Mouse (Mus musculus): ENCODE measurements at regions not wholly inside any gene's neighbourhood (a gene's known extent, or its start where the extent isn't known, plus 50 kb on each side); places are given as distances from the start of the nearest gene placed in this dataset.
A peak's percentile ranks its signal among the peaks of the same experiment; 100 is the strongest.

DNA sequence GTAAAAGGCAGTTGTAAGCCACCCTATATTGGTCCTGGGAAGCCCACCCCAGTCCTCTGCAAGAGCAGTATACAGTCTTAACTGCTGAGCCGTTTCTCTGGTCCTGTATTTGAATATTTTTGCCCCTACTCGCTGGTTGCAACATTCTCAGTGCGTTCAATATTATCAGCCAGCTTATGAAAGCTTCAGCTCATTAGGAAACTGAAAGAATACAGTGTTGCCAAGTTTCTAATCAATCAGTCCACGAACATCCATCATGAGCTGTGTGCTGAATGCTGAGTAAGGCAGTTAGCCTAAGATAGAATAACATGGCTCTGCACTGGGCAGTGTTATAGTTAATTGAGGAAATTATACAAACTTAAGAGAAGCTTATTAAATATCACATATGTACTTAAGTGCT is 148.7 kb downstream of the Tmem26 start:
- H3K27ac ChIP-seq (ENCODE audit: low read depth, low read length), result no peak overlapping the region
- H3K4me2 ChIP-seq (replicated peaks; ENCODE audit: low read depth, low read length), result no peak overlapping the region
- 81% methylated on average over 4 of the region's 4 CpGs for WGBS
- no peak overlapping the region for H3K4me3 ChIP-seq (ENCODE audit: low read depth, low read length)
- H3K27me3 ChIP-seq (ENCODE audit: control insufficient read depth, insufficient read depth, low read length), result no peaks in the 10 kb centered on the region
- DNase-seq (ENCODE audit: low spot score) (no peak), ATAC-seq (ENCODE audit: low FRiP score) (no peak)
- H3K9me3 ChIP-seq (ENCODE audit: control insufficient read depth, low read length), result no peaks in the 10 kb centered on the region
- no peaks in the 10 kb centered on the region for H3K36me3 ChIP-seq (ENCODE audit: control insufficient read depth, insufficient read depth, low read length)
- no peaks in the 10 kb centered on the region for H3K4me1 ChIP-seq (replicated peaks; ENCODE audit: control insufficient read depth, insufficient read depth, low read length)
- no peak overlapping the region for H3K9ac ChIP-seq (ENCODE audit: low read depth, low read length)

DNA sequence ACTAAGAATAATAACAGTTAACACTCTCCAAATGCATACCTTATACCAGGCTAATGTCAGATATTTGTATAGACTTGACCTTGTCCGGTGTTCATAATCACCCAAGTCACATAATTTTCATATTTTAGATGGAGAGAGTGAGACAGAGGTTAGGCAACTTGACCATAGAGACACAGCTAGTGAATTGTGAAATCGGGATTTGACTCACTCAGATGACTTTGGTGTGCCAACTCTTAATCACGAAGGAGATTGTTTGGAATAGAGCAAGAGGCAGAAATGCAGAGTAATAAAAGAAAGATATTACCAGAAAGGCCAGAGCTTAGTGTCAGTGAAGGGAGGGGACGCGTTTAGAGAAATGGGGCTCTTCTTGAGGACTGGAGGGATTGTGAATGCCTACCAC is 152.2 kb downstream of the Tmem26 start:
- ATAC-seq (ENCODE audit: low FRiP score), result no peak

DNA sequence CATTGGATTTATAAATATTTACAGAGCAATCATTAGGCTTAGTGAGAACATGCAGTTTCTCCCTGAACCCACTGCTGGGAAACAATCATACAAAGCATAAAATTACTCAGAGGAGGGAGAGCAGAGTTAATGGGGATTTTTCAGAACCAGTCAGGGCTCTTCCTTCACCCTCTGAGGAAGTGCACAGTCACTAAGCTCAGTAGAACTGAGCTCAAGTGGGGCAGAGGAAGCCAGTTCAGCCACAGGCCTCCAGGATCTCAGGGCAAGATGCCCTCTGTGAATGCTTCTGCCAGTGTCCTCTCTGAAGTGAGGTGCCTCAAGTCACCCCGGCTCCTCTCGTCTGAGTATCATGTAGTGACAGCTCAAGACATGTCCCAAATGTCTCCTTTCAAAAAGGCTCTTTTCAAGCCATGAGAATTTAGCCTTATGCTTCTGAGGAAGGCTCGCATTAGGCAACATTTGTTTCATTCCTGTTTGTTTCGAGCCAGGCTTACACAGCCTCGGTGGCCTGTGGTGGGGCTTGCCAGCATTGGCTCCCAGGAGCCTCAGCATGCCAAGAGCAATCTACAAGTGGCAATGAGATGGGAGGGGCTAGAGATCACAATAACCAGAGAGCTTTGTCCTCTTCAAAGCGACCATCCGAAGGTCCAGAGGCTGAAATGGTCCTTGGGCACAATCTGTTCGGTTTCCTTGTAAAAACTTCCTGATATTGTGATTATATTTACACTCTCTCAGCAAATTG is 169.8 kb downstream of the Tmem26 start:
- 85% methylated on average over 8 of the region's 8 CpGs for WGBS
- H3K4me3 ChIP-seq (ENCODE audit: low read depth, low read length), result no peak overlapping the region
- H3K9me3 ChIP-seq (ENCODE audit: control insufficient read depth, low read length), result no peaks in the 10 kb centered on the region
- no peak overlapping the region for H3K4me2 ChIP-seq (replicated peaks; ENCODE audit: low read depth, low read length)
- no peak overlapping the region for H3K9ac ChIP-seq (ENCODE audit: low read depth, low read length)
- H3K27ac ChIP-seq (ENCODE audit: low read depth, low read length), result no peak overlapping the region
- H3K27me3 ChIP-seq (ENCODE audit: control insufficient read depth, insufficient read depth, low read length), result no peaks in the 10 kb centered on the region
- no peaks in the 10 kb centered on the region for H3K36me3 ChIP-seq (ENCODE audit: control insufficient read depth, insufficient read depth, low read length)
- no peak for DNase-seq (ENCODE audit: low spot score)
- no peaks in the 10 kb centered on the region for H3K4me1 ChIP-seq (replicated peaks; ENCODE audit: control insufficient read depth, insufficient read depth, low read length)
- no peak for ATAC-seq (ENCODE audit: low FRiP score)

More for the DNA sequence above, 152.2 kb downstream of the Tmem26 start:
- H3K36me3 ChIP-seq (ENCODE audit: control insufficient read depth, insufficient read depth, low read length), result no peaks in the 10 kb centered on the region
- WGBS, result 89% methylated on average over 5 of the region's 5 CpGs
- no peak overlapping the region for H3K4me2 ChIP-seq (replicated peaks; ENCODE audit: low read depth, low read length)
- no peak overlapping the region for H3K4me3 ChIP-seq (ENCODE audit: low read depth, low read length)
- no peak overlapping the region for H3K27ac ChIP-seq (ENCODE audit: low read depth, low read length)
- H3K9me3 ChIP-seq (ENCODE audit: control insufficient read depth, low read length), result no peaks in the 10 kb centered on the region
- H3K27me3 ChIP-seq (ENCODE audit: control insufficient read depth, insufficient read depth, low read length), result no peaks in the 10 kb centered on the region
- H3K4me1 ChIP-seq (replicated peaks; ENCODE audit: control insufficient read depth, insufficient read depth, low read length), result no peaks in the 10 kb centered on the region
- no peak for DNase-seq (ENCODE audit: low spot score)
- H3K9ac ChIP-seq (ENCODE audit: low read depth, low read length), result no peak overlapping the region

DNA sequence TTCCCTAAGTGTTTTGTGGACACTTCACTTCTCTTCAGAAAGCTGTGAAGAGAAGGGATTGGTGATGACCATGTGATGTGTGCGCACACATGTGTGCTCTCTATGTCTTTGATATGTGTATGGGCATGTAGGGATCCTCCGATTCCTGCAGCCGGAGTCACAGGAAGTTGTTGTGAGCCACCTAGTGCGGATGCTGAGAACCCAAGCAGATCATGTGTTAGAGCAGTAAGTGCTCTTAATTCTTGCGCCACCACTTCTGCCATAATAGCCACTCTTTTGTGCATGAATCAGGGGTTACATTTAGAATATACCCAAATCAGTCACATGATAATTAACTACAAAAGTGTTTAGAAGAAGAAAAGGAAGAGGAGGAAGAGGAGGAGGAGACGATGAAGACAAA is 170.7 kb downstream of the Tmem26 start:
- 90% methylated on average over 6 of the region's 6 CpGs for WGBS

DNA sequence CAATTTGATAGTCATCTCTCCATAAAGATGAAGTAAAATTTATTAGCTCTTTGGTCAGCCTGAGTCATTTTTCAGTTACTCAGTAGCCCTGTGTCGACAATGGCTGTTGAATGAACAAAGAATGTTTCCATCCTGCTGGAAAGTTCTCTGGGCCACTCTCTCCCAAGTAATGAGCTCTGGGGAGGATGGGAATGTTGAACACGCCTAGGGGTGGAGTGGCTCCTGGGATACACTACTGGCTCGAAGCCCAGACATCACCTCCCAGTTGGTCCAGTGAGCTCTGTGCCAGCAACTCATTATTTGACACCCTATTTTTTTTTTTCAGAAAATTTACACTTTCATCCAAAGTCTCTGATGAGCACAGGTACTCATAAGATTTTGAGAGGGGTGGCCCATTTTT is 174.1 kb downstream of the Tmem26 start:
- Histone ChIP-seq H3K27me3 (ENCODE audit: control insufficient read depth, insufficient read depth, low read length) (no peaks in the 10 kb centered on the region), H3K9ac (ENCODE audit: low read depth, low read length) (no peak overlapping the region), H3K4me1 (replicated peaks; ENCODE audit: control insufficient read depth, insufficient read depth, low read length) (no peaks in the 10 kb centered on the region), H3K36me3 (ENCODE audit: control insufficient read depth, insufficient read depth, low read length) (no peaks in the 10 kb centered on the region), H3K4me3 (ENCODE audit: low read depth, low read length) (no peak overlapping the region), H3K4me2 (replicated peaks; ENCODE audit: low read depth, low read length) (no peak overlapping the region), H3K27ac (ENCODE audit: low read depth, low read length) (no peak overlapping the region), H3K9me3 (ENCODE audit: control insufficient read depth, low read length) (no peaks in the 10 kb centered on the region)
- ATAC-seq (ENCODE audit: low FRiP score), result no peak
- 93% methylated on average over 3 of the region's 3 CpGs for WGBS
- DNase-seq (ENCODE audit: low spot score), result no peak

More for the DNA sequence above, 170.7 kb downstream of the Tmem26 start:
- no peaks in the 10 kb centered on the region for H3K27me3 ChIP-seq (ENCODE audit: control insufficient read depth, insufficient read depth, low read length)
- DNase-seq (ENCODE audit: low spot score) (no peak), ATAC-seq (ENCODE audit: low FRiP score) (no peak)
- H3K27ac ChIP-seq (ENCODE audit: low read depth, low read length), result no peak overlapping the region
- no peaks in the 10 kb centered on the region for H3K9me3 ChIP-seq (ENCODE audit: control insufficient read depth, low read length)
- H3K4me1 ChIP-seq (replicated peaks; ENCODE audit: control insufficient read depth, insufficient read depth, low read length), result no peaks in the 10 kb centered on the region
- no peak overlapping the region for H3K4me3 ChIP-seq (ENCODE audit: low read depth, low read length)
- no peak overlapping the region for H3K9ac ChIP-seq (ENCODE audit: low read depth, low read length)
- H3K36me3 ChIP-seq (ENCODE audit: control insufficient read depth, insufficient read depth, low read length), result no peaks in the 10 kb centered on the region
- no peak overlapping the region for H3K4me2 ChIP-seq (replicated peaks; ENCODE audit: low read depth, low read length)

DNA sequence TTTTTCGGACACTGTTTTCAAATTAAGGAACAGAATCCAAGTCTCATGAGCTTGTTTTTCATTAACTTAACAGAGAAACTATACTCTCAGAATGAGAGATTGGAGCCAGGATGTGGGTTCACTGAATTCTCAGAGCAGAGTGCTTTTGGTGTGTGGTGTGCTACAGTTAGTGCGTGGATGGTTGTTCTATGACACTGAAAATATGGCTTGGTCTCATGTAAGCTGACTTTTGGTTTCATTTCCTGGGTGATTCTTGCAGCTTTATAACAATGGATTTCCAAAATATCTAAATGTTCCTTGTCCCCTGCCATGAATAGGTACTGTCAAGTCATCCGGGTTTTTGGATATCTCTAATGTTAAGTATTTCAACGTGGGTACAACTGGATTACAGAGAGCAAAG is 177.7 kb downstream of the Tmem26 start:
- Histone ChIP-seq H3K27ac (ENCODE audit: low read depth, low read length) (no peak overlapping the region), H3K4me1 (replicated peaks; ENCODE audit: control insufficient read depth, insufficient read depth, low read length) (no peaks in the 10 kb centered on the region), H3K9ac (ENCODE audit: low read depth, low read length) (no peak overlapping the region), H3K27me3 (ENCODE audit: control insufficient read depth, insufficient read depth, low read length) (no peaks in the 10 kb centered on the region), H3K4me3 (ENCODE audit: low read depth, low read length) (no peak overlapping the region), H3K9me3 (ENCODE audit: control insufficient read depth, low read length) (no peaks in the 10 kb centered on the region), H3K36me3 (ENCODE audit: control insufficient read depth, insufficient read depth, low read length) (no peaks in the 10 kb centered on the region), H3K4me2 (replicated peaks; ENCODE audit: low read depth, low read length) (no peak overlapping the region)
- ATAC-seq (ENCODE audit: low FRiP score) (no peak), DNase-seq (ENCODE audit: low spot score) (no peak)
- WGBS, result 83% methylated on average over 4 of the region's 4 CpGs

GRCm38 (mm10) chr10:68902670-68903069 is 179.2 kb downstream of the Tmem26 start:
- Histone ChIP-seq H3K9me3 (ENCODE audit: control insufficient read depth, low read length) (no peaks in the 10 kb centered on the region), H3K36me3 (ENCODE audit: control insufficient read depth, insufficient read depth, low read length) (no peaks in the 10 kb centered on the region), H3K4me3 (ENCODE audit: low read depth, low read length) (no peak overlapping the region), H3K27ac (ENCODE audit: low read depth, low read length) (no peak overlapping the region), H3K4me2 (replicated peaks; ENCODE audit: low read depth, low read length) (no peak overlapping the region), H3K4me1 (replicated peaks; ENCODE audit: control insufficient read depth, insufficient read depth, low read length) (no peaks in the 10 kb centered on the region), H3K9ac (ENCODE audit: low read depth, low read length) (no peak overlapping the region), H3K27me3 (ENCODE audit: control insufficient read depth, insufficient read depth, low read length) (no peaks in the 10 kb centered on the region)
- ATAC-seq (ENCODE audit: low FRiP score) (no peak), DNase-seq (ENCODE audit: low spot score) (peak; percentile 67)
- 31% methylated on average over 3 of the region's 3 CpGs for WGBS

- Histone ChIP-seq H3K27ac (ENCODE audit: low read depth, low read length) (no peak overlapping the region), H3K27me3 (ENCODE audit: control insufficient read depth, insufficient read depth, low read length) (no peaks in the 10 kb centered on the region), H3K4me3 (ENCODE audit: low read depth, low read length) (no peak overlapping the region), H3K9ac (ENCODE audit: low read depth, low read length) (no peak overlapping the region), H3K9me3 (ENCODE audit: control insufficient read depth, low read length) (no peaks in the 10 kb centered on the region), H3K36me3 (ENCODE audit: control insufficient read depth, insufficient read depth, low read length) (no peaks in the 10 kb centered on the region), H3K4me1 (replicated peaks; ENCODE audit: control insufficient read depth, insufficient read depth, low read length) (no peaks in the 10 kb centered on the region), H3K4me2 (replicated peaks; ENCODE audit: low read depth, low read length) (no peak overlapping the region)
- WGBS, result 94% methylated on average over 10 of the region's 10 CpGs
- no peak for DNase-seq (ENCODE audit: low spot score)
- no peak for ATAC-seq (ENCODE audit: low FRiP score)
Observed at GRCm38 (mm10) chr10:68904337-68904736, 180.9 kb downstream of the Tmem26 start.

GRCm38 (mm10) chr10:68908236-68908635 is 184.8 kb downstream of the Tmem26 start:
- Histone ChIP-seq H3K4me3 (ENCODE audit: low read depth, low read length) (no peak overlapping the region), H3K27me3 (ENCODE audit: control insufficient read depth, insufficient read depth, low read length) (no peaks in the 10 kb centered on the region), H3K27ac (ENCODE audit: low read depth, low read length) (no peak overlapping the region), H3K9me3 (ENCODE audit: control insufficient read depth, low read length) (no peaks in the 10 kb centered on the region), H3K36me3 (ENCODE audit: control insufficient read depth, insufficient read depth, low read length) (no peaks in the 10 kb centered on the region), H3K9ac (ENCODE audit: low read depth, low read length) (no peak overlapping the region), H3K4me2 (replicated peaks; ENCODE audit: low read depth, low read length) (no peak overlapping the region), H3K4me1 (replicated peaks; ENCODE audit: control insufficient read depth, insufficient read depth, low read length) (no peaks in the 10 kb centered on the region)
- 36% methylated on average over 5 of the region's 5 CpGs for WGBS
- DNase-seq (ENCODE audit: low spot score) (peak; percentile 80), ATAC-seq (ENCODE audit: low FRiP score) (no peak)
